Mouse (Mus musculus) MEL (cell line): ENCODE data around the gene Taf1a.

Source experiments
- CTCF ChIP-seq, 3 experiments: IDR thresholded peaks in 2 of 3; conservative IDR thresholded peaks in 1 of 3; 2 replicates each; pipeline ENCODE4 v1.5.1; 2011 to 2012; ENCODE audit warnings: low read length in 3 of 3, low read depth in 2 of 3, mild to moderate bottlenecking in 2 of 3, improper control_type of control experiment in 1 of 3, inconsistent platforms in 1 of 3, mixed read lengths in 1 of 3, moderate library complexity in 1 of 3; ENCODE audit not compliant: control insufficient read depth in 1 of 3, insufficient read depth in 1 of 3, poor library complexity in 1 of 3, severe bottlenecking in 1 of 3
- EP300 ChIP-seq, 2 experiments: IDR thresholded peaks; 2 replicates each; pipeline ENCODE4 v1.6.1; 2011; ENCODE audit warnings: improper control_type of control experiment in 2 of 2, low read length in 2 of 2, low read depth in 1 of 2, mild to moderate bottlenecking in 1 of 2
- MAZ ChIP-seq: IDR thresholded peaks from 2 replicates; pipeline ENCODE4 v1.6.1; 2012; ENCODE audit warnings: low read depth, mild to moderate bottlenecking, inconsistent platforms, low read length, improper control_type of control experiment
- MYC ChIP-seq: IDR thresholded peaks from 2 replicates; pipeline ENCODE4 v1.6.1; 2011; ENCODE audit warnings: low read depth, mild to moderate bottlenecking, low read length, improper control_type of control experiment, moderate library complexity
- UBTF ChIP-seq: IDR thresholded peaks from 2 replicates; pipeline ENCODE4 v1.6.1; 2012; ENCODE audit warnings: low read depth, mild to moderate bottlenecking, inconsistent platforms, low read length, improper control_type of control experiment, moderate library complexity, borderline replicate concordance; ENCODE audit not compliant: insufficient read depth
- USF1 ChIP-seq: IDR thresholded peaks from 2 replicates; pipeline ENCODE4 v1.6.1; 2014; ENCODE audit warnings: low read depth, mild to moderate bottlenecking, inconsistent platforms, low read length, improper control_type of control experiment, moderate library complexity
- ZC3H11A ChIP-seq: IDR thresholded peaks from 2 replicates; pipeline ENCODE4 v1.6.1; 2012; ENCODE audit warnings: low read depth, mild to moderate bottlenecking, inconsistent platforms, low read length, improper control_type of control experiment
- ZKSCAN1 ChIP-seq: IDR thresholded peaks from 2 replicates; pipeline ENCODE4 v1.6.1; 2012; ENCODE audit warnings: low read depth, mild to moderate bottlenecking, inconsistent platforms, low read length, improper control_type of control experiment, moderate library complexity

GRCm38 (mm10) chr1:183420296-183420695, 31.5 kb downstream of the Taf1a start:
- TF ChIP-seq USF1: no peak
- no peak for TF ChIP-seq CTCF (IDR thresholded peaks at IDR 0.05 in 2 of 3, conservative IDR thresholded peaks at IDR 0.05 in 1 of 3; ENCODE audit: control insufficient read depth in 1 of 3, insufficient read depth in 1 of 3, low read depth in 2 of 3, low read length in 3 of 3, poor library complexity in 1 of 3, severe bottlenecking in 1 of 3)
- no peak for TF ChIP-seq ZKSCAN1
- TF ChIP-seq UBTF: no peak
- TF ChIP-seq MYC: no peak
- no peak for TF ChIP-seq EP300 (IDR thresholded peaks at IDR 0.05; ENCODE audit: low read depth in 1 of 2, low read length in 2 of 2)
- TF ChIP-seq MAZ: no peak
- TF ChIP-seq ZC3H11A: no peak
